Mouse (Mus musculus) hindbrain, embryonic 16.5 days (tissue): ENCODE results near the gene Slc16a3. TPM values are rescaled to one million over a fixed set of nuclear protein-coding genes. Genes with fewer than 3 reads are reported as not detected.

ENCODE experiments used
- ATAC-seq: fragments of 200-750 bp; cut with Nextera tagmentation; 2 replicates; pipeline ENCODE4 v1.8.0; 2017; ENCODE audit warnings: moderate TSS enrichment, moderate library complexity
- H3K27ac ChIP-seq: fragments of 300-500 bp; sonication (generic); 2 replicates; pipeline ENCODE4 v1.5.1; 2014; ENCODE audit warnings: low read depth, mild to moderate bottlenecking, control low read depth, low read length, moderate library complexity
- H3K27me3 ChIP-seq: fragments of 300-500 bp; sonication (generic); replicated peaks from 2 replicates; pipeline ENCODE4 v1.6.1; 2014; ENCODE audit warnings: low read length; ENCODE audit not compliant: control insufficient read depth, insufficient read depth
- H3K36me3 ChIP-seq: fragments of 300-500 bp; sonication (generic); 2 replicates; pipeline ENCODE4 v1.6.1; 2014; ENCODE audit warnings: mild to moderate bottlenecking, low read length, moderate library complexity, mixed read lengths; ENCODE audit not compliant: control insufficient read depth, insufficient read depth
- H3K4me1 ChIP-seq: fragments of 300-500 bp; sonication (generic); 2 replicates; pipeline ENCODE4 v1.6.1; 2014; ENCODE audit warnings: low read depth, low read length; ENCODE audit not compliant: control insufficient read depth, insufficient read depth
- H3K4me2 ChIP-seq: fragments of 300-500 bp; sonication (generic); 2 replicates; pipeline ENCODE4 v1.6.1; 2014; ENCODE audit warnings: mild to moderate bottlenecking, low read length, control low read depth, moderate library complexity
- H3K4me3 ChIP-seq: fragments of 300-500 bp; sonication (generic); 2 replicates; pipeline ENCODE4 v1.5.1; 2014; ENCODE audit warnings: mild to moderate bottlenecking, low read length, control low read depth, moderate library complexity
- H3K9ac ChIP-seq: fragments of 300-500 bp; sonication (generic); 2 replicates; pipeline ENCODE4 v1.6.1; 2014; ENCODE audit warnings: low read depth, mild to moderate bottlenecking, control low read depth, low read length, moderate library complexity
- H3K9me3 ChIP-seq: fragments of 300-500 bp; sonication (generic); 2 replicates; pipeline ENCODE4 v1.6.1; 2014; ENCODE audit warnings: mild to moderate bottlenecking, low read length, moderate library complexity; ENCODE audit not compliant: control insufficient read depth
- WGBS: fragments of 180-500 bp; shearing (Covaris S2); extraction: QIAGEN DNeasy Blood & Tissue Kit; methylation state at CpG from one replicate; pipeline ENCODE4 v1.1.7; 2014; 5-methylcytosine and 5-hydroxymethylcytosine counted together
- polyA plus RNA-seq: library from polyadenylated mRNA; unstranded; fragments of >200 nt; fragmentation: Nextera tagmentation; extraction: Ambion mirVana; gene quantifications from 2 replicates; pipeline ENCODE4 v1.2.1, GENCODE M21; 2015

Slc16a3 gene
- polyA plus RNA-seq, 1 experiment from 2014 or later, result 11.5 TPM

DNA sequence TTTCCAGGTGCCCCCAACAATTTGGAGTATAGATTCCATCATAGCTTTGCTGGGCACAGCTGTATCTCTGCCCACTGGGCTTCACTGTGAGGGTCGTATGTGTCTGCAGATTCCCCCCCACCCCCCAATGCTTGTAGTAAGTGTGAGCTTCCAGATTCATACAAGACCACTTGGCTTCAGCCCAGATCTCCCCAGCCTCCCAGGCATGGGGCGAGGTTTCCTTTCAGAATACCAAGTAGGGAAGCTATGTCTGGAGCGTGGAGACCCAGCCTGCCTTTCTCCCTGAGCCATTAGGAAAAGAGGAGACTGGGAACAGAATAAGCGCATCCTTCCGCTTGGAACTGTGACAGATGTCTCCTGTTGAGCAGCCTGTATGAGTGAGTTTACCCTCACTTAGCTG lies 45.3 kb downstream of the Slc16a3 start:
- no peak for ATAC-seq
- WGBS, result 54% methylated on average over 5 of the region's 5 CpGs
- Histone ChIP-seq H3K4me2 (no peak overlapping the region), H3K27ac (no peak overlapping the region), H3K27me3 (no peaks in the 10 kb centered on the region), H3K9me3 (no peaks in the 10 kb centered on the region), H3K4me3 (no peak overlapping the region), H3K36me3 (no peaks in the 10 kb centered on the region), H3K9ac (no peak overlapping the region), H3K4me1 (peaks cover 28% of the 10 kb centered on the region)

DNA sequence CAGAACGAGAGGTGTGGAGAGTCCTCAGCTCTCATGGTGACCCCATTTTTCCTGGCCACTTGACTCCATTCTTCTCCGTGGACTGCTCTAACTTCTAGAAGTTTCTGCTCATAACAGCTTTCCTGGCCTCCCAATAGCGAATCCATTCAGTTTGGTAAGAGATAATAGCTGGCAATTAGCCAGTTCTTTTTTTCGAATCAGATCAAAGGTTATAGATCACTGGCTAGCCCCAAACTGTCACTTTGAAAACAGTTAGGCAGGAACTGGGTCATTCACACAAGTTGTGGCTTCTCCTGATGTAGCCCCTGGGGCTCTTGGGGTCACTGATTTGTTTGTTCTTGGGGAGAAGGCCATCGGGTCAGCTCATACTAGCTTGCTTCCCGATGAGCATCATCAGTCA lies 46.5 kb downstream of the Slc16a3 start:
- Histone ChIP-seq H3K9ac (no peak overlapping the region), H3K27me3 (no peaks in the 10 kb centered on the region), H3K4me1 (peaks cover 17% of the 10 kb centered on the region), H3K9me3 (no peaks in the 10 kb centered on the region), H3K4me2 (no peak overlapping the region), H3K4me3 (no peak overlapping the region), H3K36me3 (no peaks in the 10 kb centered on the region), H3K27ac (no peak overlapping the region)
- no peak for ATAC-seq
- WGBS, result 84% methylated on average over 6 of the region's 6 CpGs

DNA sequence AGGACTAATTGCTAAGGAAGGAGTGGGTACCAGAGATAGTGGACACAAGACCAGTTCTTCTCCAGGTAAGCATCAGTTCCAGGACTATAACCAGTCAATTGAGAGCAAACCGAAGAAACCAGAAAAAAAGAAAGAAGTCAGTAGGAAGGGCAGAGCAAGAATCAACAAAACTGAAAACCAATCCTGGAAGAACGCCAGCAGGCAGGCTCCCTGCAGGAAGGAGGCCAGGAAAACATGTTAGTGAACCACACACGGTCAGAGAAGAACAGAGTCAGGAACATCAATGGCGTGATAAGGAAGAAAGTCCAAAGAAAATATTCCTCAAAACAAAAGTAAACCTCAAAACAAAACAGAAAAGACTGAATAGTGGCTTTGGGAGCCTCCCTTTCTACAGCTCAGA lies 53.7 kb downstream of the Slc16a3 start:
- no peaks in the 10 kb centered on the region for H3K4me1 ChIP-seq
- no peaks in the 10 kb centered on the region for H3K9me3 ChIP-seq
- no peaks in the 10 kb centered on the region for H3K27me3 ChIP-seq
- no peak for ATAC-seq
- H3K27ac ChIP-seq, result no peak overlapping the region
- no peaks in the 10 kb centered on the region for H3K36me3 ChIP-seq
- H3K9ac ChIP-seq, result no peak overlapping the region
- no peak overlapping the region for H3K4me3 ChIP-seq
- WGBS, result 58% methylated on average over 4 of the region's 4 CpGs
- no peak overlapping the region for H3K4me2 ChIP-seq

DNA sequence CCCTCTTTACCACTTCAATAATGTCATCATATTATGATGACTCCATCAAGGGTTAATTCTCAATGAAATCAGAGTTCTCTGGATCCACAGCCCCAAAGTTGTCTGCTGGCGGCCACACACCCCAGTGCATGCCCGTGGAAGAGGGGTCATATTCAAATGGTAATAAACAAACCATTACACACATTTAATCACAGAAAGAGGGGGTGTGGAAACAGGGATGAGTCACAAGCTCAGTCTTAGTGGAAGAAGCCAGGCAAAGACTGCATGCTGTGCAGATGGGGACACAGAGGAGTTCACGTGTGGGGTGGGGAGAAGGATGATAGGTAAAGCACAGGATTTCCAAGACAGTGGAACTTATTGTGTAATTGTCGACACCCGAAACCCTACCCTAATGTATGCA lies 56.0 kb downstream of the Slc16a3 start:
- Histone ChIP-seq H3K4me2 (no peak overlapping the region), H3K4me3 (no peak overlapping the region), H3K27ac (no peak overlapping the region), H3K9me3 (no peaks in the 10 kb centered on the region), H3K27me3 (no peaks in the 10 kb centered on the region), H3K9ac (no peak overlapping the region), H3K36me3 (no peaks in the 10 kb centered on the region), H3K4me1 (no peaks in the 10 kb centered on the region)
- 46% methylated on average over 5 of the region's 5 CpGs for WGBS
- ATAC-seq, result no peak

DNA sequence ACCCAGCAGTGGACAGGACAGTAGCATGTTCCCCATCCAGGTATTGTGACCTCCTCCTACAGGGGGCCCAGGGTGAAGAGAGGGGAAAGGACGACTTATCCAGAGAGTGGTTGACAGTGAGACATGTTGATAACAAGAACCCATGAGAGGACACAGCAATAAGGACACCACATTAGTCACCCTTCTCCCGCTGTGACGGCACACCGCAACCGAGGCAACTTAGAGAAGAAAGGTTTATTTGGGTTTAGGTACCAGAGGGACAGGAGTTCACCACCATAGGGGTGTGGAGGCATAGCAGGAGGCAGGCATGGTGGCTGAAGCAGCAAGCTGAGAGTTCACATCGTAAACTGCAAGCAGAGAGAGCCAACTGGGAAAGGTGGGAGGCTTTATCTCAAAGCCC lies 57.9 kb downstream of the Slc16a3 start:
- H3K27ac ChIP-seq, result no peak overlapping the region

DNA sequence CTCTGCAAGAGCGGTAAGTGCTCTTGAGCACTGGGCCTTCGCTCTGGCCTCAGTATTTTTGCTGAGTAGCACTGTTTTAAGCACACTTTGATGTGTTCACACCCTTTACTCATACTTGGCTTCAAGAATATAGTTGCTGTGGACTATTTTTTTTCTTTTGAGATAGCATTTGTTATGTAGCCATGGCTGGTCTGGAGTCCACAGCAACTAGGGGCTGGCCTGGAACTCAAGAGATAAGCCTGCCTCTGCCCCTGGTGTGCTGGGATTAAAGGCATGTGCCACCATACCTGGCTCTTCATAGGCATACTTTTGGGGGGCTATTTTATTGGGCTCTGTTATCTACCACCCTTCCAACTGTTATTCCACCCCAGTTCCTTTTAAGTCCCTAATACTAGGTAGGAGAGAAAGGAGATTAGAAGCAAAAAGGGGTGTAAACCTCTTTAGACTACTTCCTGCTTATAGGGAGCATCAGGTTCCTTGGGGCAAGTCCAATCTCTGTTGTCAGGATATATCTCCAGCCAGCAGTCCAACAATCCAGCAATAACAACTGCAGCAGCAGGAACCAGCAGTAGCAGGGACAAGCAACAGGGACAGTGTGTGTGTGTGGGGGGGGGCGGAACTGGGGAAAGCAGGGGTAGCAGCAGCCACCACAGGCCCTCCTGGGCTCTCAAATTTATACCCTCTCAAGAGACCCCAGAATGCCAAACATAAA lies 61.9 kb downstream of the Slc16a3 start:
- no peak overlapping the region for H3K9ac ChIP-seq
- H3K4me2 ChIP-seq, result no peak overlapping the region
- 92% methylated on average over 3 of the region's 3 CpGs for WGBS
- no peaks in the 10 kb centered on the region for H3K4me1 ChIP-seq
- H3K27me3 ChIP-seq, result no peaks in the 10 kb centered on the region
- no peaks in the 10 kb centered on the region for H3K9me3 ChIP-seq
- no peak for ATAC-seq
- H3K4me3 ChIP-seq, result no peak overlapping the region
- no peak overlapping the region for H3K27ac ChIP-seq
- H3K36me3 ChIP-seq, result no peaks in the 10 kb centered on the region

More for the DNA sequence above, 57.9 kb downstream of the Slc16a3 start:
- H3K4me1 ChIP-seq, result no peaks in the 10 kb centered on the region
- H3K9me3 ChIP-seq, result no peaks in the 10 kb centered on the region
- H3K9ac ChIP-seq, result no peak overlapping the region
- no peak overlapping the region for H3K4me2 ChIP-seq
- H3K27me3 ChIP-seq, result no peaks in the 10 kb centered on the region
- WGBS, result 83% methylated on average over 6 of the region's 6 CpGs
- no peak for ATAC-seq
- H3K4me3 ChIP-seq, result no peak overlapping the region
- H3K36me3 ChIP-seq, result no peaks in the 10 kb centered on the region

Other genes starting within 250 kb of the Slc16a3 start
- 106 and 107 TPM in 2 replicates for gene Cenpx, start 234.7 kb upstream of the Slc16a3 start, polyA plus RNA-seq
- gene Lrrc45, start 234.6 kb upstream of the Slc16a3 start, polyA plus RNA-seq, result 73.4 and 77.8 TPM in 2 replicates
- gene Rac3, start 227.0 kb upstream of the Slc16a3 start, polyA plus RNA-seq, result 624 and 705 TPM in 2 replicates
- 11.1 and 12.7 TPM in 2 replicates for gene Dcxr, start 221.2 kb upstream of the Slc16a3 start, polyA plus RNA-seq
- gene Cbr2, start 216.4 kb upstream of the Slc16a3 start, polyA plus RNA-seq, result 1.3 and 2.0 TPM in 2 replicates
- gene Hmga1b, start 185.7 kb upstream of the Slc16a3 start, polyA plus RNA-seq, result 2.0 and 2.9 TPM in 2 replicates
- gene Rfng, start 164.3 kb upstream of the Slc16a3 start, polyA plus RNA-seq, result 134 and 139 TPM in 2 replicates
- gene Gps1, start 164.2 kb upstream of the Slc16a3 start, polyA plus RNA-seq, result 272 and 305 TPM in 2 replicates
- gene Dus1l, start 152.1 kb upstream of the Slc16a3 start, polyA plus RNA-seq, result 46.9 and 48.5 TPM in 2 replicates
- gene Fasn, start 123.9 kb upstream of the Slc16a3 start, polyA plus RNA-seq, result 82.9 and 92.6 TPM in 2 replicates
- 6.3 and 6.7 TPM in 2 replicates for gene Ccdc57, start 15.6 kb upstream of the Slc16a3 start, polyA plus RNA-seq
- 124 and 141 TPM in 2 replicates for gene Csnk1d, start 42.9 kb downstream of the Slc16a3 start, polyA plus RNA-seq
- 0.29 TPM in 1 of 2 replicates, not detected in the other for gene Cd7, start 90.9 kb downstream of the Slc16a3 start, polyA plus RNA-seq
- not detected in 2 replicates for gene Sectm1b, start 115.1 kb downstream of the Slc16a3 start, polyA plus RNA-seq
- not detected in 2 replicates for gene Sectm1a, start 132.7 kb downstream of the Slc16a3 start, polyA plus RNA-seq
- gene Tex19.2, start 170.2 kb downstream of the Slc16a3 start, polyA plus RNA-seq, result not detected in 2 replicates
- not detected in 2 replicates for gene Tex19.1, start 197.7 kb downstream of the Slc16a3 start, polyA plus RNA-seq
- 0.73 and 0.89 TPM in 2 replicates for gene Uts2r, start 211.8 kb downstream of the Slc16a3 start, polyA plus RNA-seq